ENCODE assay signal across 15 mouse cellular contexts in the genomic region with DNA sequence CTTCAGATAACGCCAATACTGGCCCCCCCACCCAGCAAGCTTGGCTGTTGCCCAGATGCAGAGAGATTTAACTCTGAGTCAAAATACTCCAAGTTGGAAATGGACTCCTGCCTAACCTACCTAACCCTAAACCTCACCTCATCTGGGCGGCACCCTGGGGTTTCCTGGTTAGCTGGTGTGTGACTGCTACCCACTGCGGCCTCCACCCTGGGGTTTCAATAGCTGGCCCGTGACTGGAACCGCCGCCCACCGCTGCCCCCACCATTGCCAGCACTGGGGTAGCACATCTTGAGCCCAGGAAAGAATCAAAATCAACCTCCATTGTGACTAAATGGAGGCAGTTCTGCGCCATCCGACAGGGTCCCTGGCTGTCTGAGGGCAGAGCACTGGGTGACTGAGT. TPM values are rescaled to one million over a fixed set of nuclear protein-coding genes. Genes with fewer than 3 reads are reported as not detected.
A peak's percentile ranks its signal among the peaks of the same experiment; 100 is the strongest.
DNase-seq lines count a peak whose midpoint lies in the region; ATAC-seq and TF ChIP-seq lines count a peak whose summit lies in the region.
"Had no signal": no experiment of that assay in that cellular context is flagged by ENCODE, and none has a peak within 500 bp of the region (broad histone marks: within the 10 kb centered on the region; RNA-seq: fewer than 3 reads in every experiment).

No protein-coding gene starts in this region.

- TF ChIP-seq EP300 in CH12.LX (IDR thresholded peaks at IDR 0.05; ENCODE audit: low read length): no peak

- no peak for TF ChIP-seq CTCF in gastrocnemius, adult 2 months (IDR thresholded peaks at IDR 0.05)
- no peak for TF ChIP-seq CTCF in CH12.LX (conservative IDR thresholded peaks at IDR 0.05 in 1 of 2, IDR thresholded peaks at IDR 0.05 in 1 of 2; ENCODE audit: low read depth in 2 of 2, low read length in 2 of 2)

- H3K9ac ChIP-seq in CH12.LX (ENCODE audit: insufficient read depth, low read depth): no peak overlapping the region
- no peak overlapping the region for H3K9ac ChIP-seq in midbrain, embryonic 14.5 days (replicated peaks; ENCODE audit: low read length)
- H3K9ac ChIP-seq: embryonic facial prominence, embryonic 13.5 days; forebrain, embryonic 12.5 days; hindbrain, embryonic 12.5 days had no signal

- no peak overlapping the region for H3K4me2 ChIP-seq in CH12.LX (ENCODE audit: insufficient read depth, low read depth, poor library complexity, severe bottlenecking)
- no peak overlapping the region for H3K4me2 ChIP-seq in midbrain, embryonic 14.5 days (ENCODE audit: low read length)
- H3K4me2 ChIP-seq: embryonic facial prominence, embryonic 13.5 days; forebrain, embryonic 12.5 days; hindbrain, embryonic 12.5 days had no signal

- no peak for ATAC-seq in midbrain, embryonic 14.5 days (ENCODE audit: low FRiP score, low TSS enrichment)
- ATAC-seq: CD4-positive, CD25-positive, alpha-beta regulatory T cell, adult 4 months; hindbrain, embryonic 16.5 days had no signal

- peak overlapping the region; percentile 28; the same call in 1 of the 2 replicates for H3K27ac ChIP-seq in gastrocnemius, adult 2 months
- H3K27ac ChIP-seq in CH12.LX (ENCODE audit: insufficient read depth, low read depth): no peak overlapping the region
- no peak overlapping the region for H3K27ac ChIP-seq in midbrain, embryonic 14.5 days (replicated peaks; ENCODE audit: low read depth, low read length)
- H3K27ac ChIP-seq: embryonic facial prominence, embryonic 13.5 days; forebrain, embryonic 12.5 days; hindbrain, embryonic 12.5 days had no signal

- no peak for TF ChIP-seq POLR2A in CH12.LX (IDR thresholded peaks at IDR 0.05; ENCODE audit: low read depth, low read length)

- no peak for TF ChIP-seq RAD21 in CH12.LX (IDR thresholded peaks at IDR 0.05; ENCODE audit: low read depth, low read length)

- H3K9me3 ChIP-seq in CH12.LX (replicated peaks; ENCODE audit: low read length): no peaks in the 10 kb centered on the region
- H3K9me3 ChIP-seq in midbrain, embryonic 14.5 days (ENCODE audit: control insufficient read depth, low read length): no peaks in the 10 kb centered on the region
- H3K9me3 ChIP-seq: embryonic facial prominence, embryonic 13.5 days; forebrain, embryonic 12.5 days; hindbrain, embryonic 12.5 days had no signal

- peaks cover 10 to 27% of the 10 kb centered on the region in 2 experiments for H3K4me1 ChIP-seq in CH12.LX (ENCODE audit: control insufficient read depth in 1 of 2, insufficient read depth in 2 of 2)
- no peaks in the 10 kb centered on the region for H3K4me1 ChIP-seq in midbrain, embryonic 14.5 days (ENCODE audit: control insufficient read depth, insufficient read depth, low read length)

- no peak overlapping the region for H3K4me3 ChIP-seq in gastrocnemius, adult 2 months
- H3K4me3 ChIP-seq in CH12.LX (replicated peaks in 1 of 3; ENCODE audit: low read depth in 2 of 3, low read length in 2 of 3, poor library complexity in 1 of 3): no peak overlapping the region
- H3K4me3 ChIP-seq in midbrain, embryonic 14.5 days (replicated peaks; ENCODE audit: low read depth, low read length): no peak overlapping the region
- H3K4me3 ChIP-seq: embryonic facial prominence, embryonic 13.5 days; forebrain, embryonic 12.5 days; hindbrain, embryonic 12.5 days had no signal

- dilution Hi-C loops in CH12.LX (cut with MboI; ENCODE audit: extremely low pct_ligation_motif_present, extremely low pct_unique_long_range_greater_than_20kb, low sequenced_read_pairs): no loop called here

- 93% methylated on average over 9 of the region's 9 CpGs for WGBS in midbrain, embryonic 14.5 days

- no peaks in the 10 kb centered on the region for H3K36me3 ChIP-seq in CH12.LX (replicated peaks in 1 of 2; ENCODE audit: control insufficient read depth in 1 of 2, insufficient read depth in 1 of 2, low read length in 1 of 2)
- no peaks in the 10 kb centered on the region for H3K36me3 ChIP-seq in splenic B cell, adult 2 months (ENCODE audit: control insufficient read depth, insufficient read depth, low read length, poor library complexity, severe bottlenecking)
- H3K36me3 ChIP-seq in midbrain, embryonic 14.5 days (ENCODE audit: control insufficient read depth, insufficient read depth, low read length): peaks cover 53% of the 10 kb centered on the region

- H3K27me3 ChIP-seq in CH12.LX (replicated peaks): no peaks in the 10 kb centered on the region
- H3K27me3 ChIP-seq in splenic B cell, adult 2 months (ENCODE audit: control insufficient read depth, insufficient read depth, low read length, poor library complexity, severe bottlenecking): no peaks in the 10 kb centered on the region
- H3K27me3 ChIP-seq in midbrain, embryonic 14.5 days (ENCODE audit: control insufficient read depth, insufficient read depth, low read length): no peaks in the 10 kb centered on the region
- H3K27me3 ChIP-seq: embryonic facial prominence, embryonic 13.5 days; forebrain, embryonic 12.5 days; hindbrain, embryonic 12.5 days had no signal

- no peak for DNase-seq in gastrocnemius, adult 2 months
- no peak for DNase-seq in gastrocnemius, postnatal 4 days (ENCODE audit: low spot score in 2 of 2)
- peak; percentile 44 to 56 for DNase-seq in B cell, adult 2 months
- no peak for DNase-seq in CH12.LX (ENCODE audit: extremely low read depth)
- DNase-seq in splenic B cell, adult 2 months (ENCODE audit: low read depth, low spot score): peak; percentile 59
- no peak for DNase-seq in midbrain, embryonic 14.5 days
- DNase-seq: adrenal gland, postnatal 10 days; gastrocnemius, postnatal 14 days; heart, postnatal 10 days; heart, postnatal 4 days had no signal

- no peaks in the 10 kb centered on the region for H3K79me2 ChIP-seq in CH12.LX (replicated peaks; ENCODE audit: control insufficient read depth, extremely low read depth, insufficient read depth, poor library complexity, severe bottlenecking)

- in situ Hi-C loops in CH12.LX (cut with MboI; ENCODE audit: low pct_ligation_motif_present, low pct_unique_long_range_greater_than_20kb, low sequenced_read_pairs): no loop called here

- intact Hi-C loops in gastrocnemius, adult 2 months (cut with DNase I): no loop called here

TF ChIP-seq in CH12.LX, 34 proteins besides CTCF, POLR2A, EP300 and RAD21:
- TF ChIP-seq NELFE (IDR thresholded peaks at IDR 0.05; ENCODE audit: low read depth, low read length): no peak
- peak; percentile 40; the same call in 1 of the 2 replicates for TF ChIP-seq BHLHE40 (IDR thresholded peaks at IDR 0.05; ENCODE audit: low read depth, low read length)

RNA-seq across cellular contexts. Expression of a gene that starts 33.1 kb away (rescaled TPM):
- 1 to 10 TPM; 8.9 to 9.5 TPM for total RNA-seq in gastrocnemius, adult 2 months (2021)
- 10 to 100 TPM; 53.4 to 56.1 TPM for total RNA-seq in gastrocnemius, postnatal 4 days (2021)
- total RNA-seq in CH12.LX (2012; rRNA removed) (not detected in 2 replicates), CH12.LX (2014; rRNA removed) (not detected in 2 replicates)
- not detected in 2 replicates for polyA plus RNA-seq in CH12.LX (2012; ENCODE audit: insufficient read length, low read depth)
- polyA plus RNA-seq in midbrain, embryonic 14.5 days (2014; fragmentation: Nextera tagmentation; extraction: Ambion mirVana): 67.5 and 82.4 TPM in 2 replicates

Comparison
In these comparisons a context has a peak if more than half of its experiments do, and no peak if none do; other contexts are left out.
1. DNase-seq: peak in B cell, adult 2 months (2 of 2) and splenic B cell, adult 2 months (single experiment); none in gastrocnemius, adult 2 months (single experiment), gastrocnemius, postnatal 4 days (0 of 2), CH12.LX (single experiment) and midbrain, embryonic 14.5 days (single experiment).
2. RNA of a gene that starts 33.1 kb away (total RNA-seq): 53.4 to 56.1 TPM in gastrocnemius, postnatal 4 days and 8.9 to 9.5 TPM in gastrocnemius, adult 2 months; not detected in CH12.LX; every median in the first group is over 4 times any median in the second.